Mouse (Mus musculus) CD4-positive helper T cell, adult 2 months (primary cell): Measurements from ENCODE around the gene Hsd17b14.

Experiments
- DNase-seq: peaks from one replicate; pipeline ENCODE4 v3.0.0-alpha.2; 2012; ENCODE audit warnings: low read depth, missing footprints, low spot score

Hsd17b14 gene

GRCm38 (mm10) chr7:45598960-45599879 lies 44.5 kb downstream of the Hsd17b14 start:
- no peak for DNase-seq

GRCm38 (mm10) chr7:45605704-45606289 lies 51.1 kb downstream of the Hsd17b14 start:
- DNase-seq = no peak

- DNase-seq = no peak
Observed at GRCm38 (mm10) chr7:45609511-45609910, 54.8 kb downstream of the Hsd17b14 start.

GRCm38 (mm10) chr7:45616277-45616676 lies 61.6 kb downstream of the Hsd17b14 start:
- no peak for DNase-seq

- no peak for DNase-seq
Observed at GRCm38 (mm10) chr7:45617042-45617695, 62.5 kb downstream of the Hsd17b14 start, which contains the start of gene Fut1. Gene Fut1 (plus strand): TSS chr7:45617289.
